Mouse (Mus musculus) CH12.LX (cell line): Measurements from ENCODE around the gene Slc9a9. TPM values are rescaled to one million over a fixed set of nuclear protein-coding genes. Genes with fewer than 3 reads are reported as not detected.

Experiments used
- DNase-seq: peaks from one replicate; pipeline ENCODE4 v3.0.0-alpha.2; 2013; ENCODE audit errors: extremely low read depth
- H3K27ac ChIP-seq: 2 replicates; pipeline ENCODE4 v1.5.1; 2012; ENCODE audit warnings: low read depth, mild to moderate bottlenecking, control low read depth, moderate library complexity; ENCODE audit not compliant: insufficient read depth
- H3K27me3 ChIP-seq: replicated peaks from 2 replicates; pipeline ENCODE3; 2012; ENCODE audit warnings: inconsistent platforms
- H3K36me3 ChIP-seq, 2 experiments: replicated peaks in 1 of 2; 2 replicates each; pipeline versions ENCODE3 to v1.6.1; 2012; ENCODE audit warnings: inconsistent platforms in 1 of 2, low read length in 1 of 2, mild to moderate bottlenecking in 1 of 2, mixed read lengths in 1 of 2, moderate library complexity in 1 of 2; ENCODE audit not compliant: control insufficient read depth in 1 of 2, insufficient read depth in 1 of 2
- H3K4me1 ChIP-seq, 2 experiments: 2 replicates each; pipeline ENCODE4 v1.6.1; 2012; ENCODE audit warnings: inconsistent platforms in 1 of 2, moderate library complexity in 1 of 2; ENCODE audit not compliant: insufficient read depth in 2 of 2, control insufficient read depth in 1 of 2
- H3K4me2 ChIP-seq: 2 replicates; pipeline ENCODE4 v1.6.1; 2012; ENCODE audit warnings: low read depth, mild to moderate bottlenecking, control low read depth; ENCODE audit not compliant: poor library complexity, insufficient read depth, severe bottlenecking
- H3K4me3 ChIP-seq, 3 experiments: fragments of 150-350 bp in 1 of 3; sonication (generic) in 1 of 3; replicated peaks in 1 of 3; 2 replicates each; pipeline versions ENCODE3 to v1.5.1; 2011 to 2012; ENCODE audit warnings: low read depth in 2 of 3, low read length in 2 of 3, mild to moderate bottlenecking in 2 of 3, moderate library complexity in 2 of 3, control low read depth in 1 of 3, improper control_type of control experiment in 1 of 3, inconsistent platforms in 1 of 3, mixed read lengths in 1 of 3; ENCODE audit not compliant: poor library complexity in 1 of 3
- H3K79me2 ChIP-seq: replicated peaks from 2 replicates; pipeline ENCODE4 v1.6.1; 2012; ENCODE audit warnings: mild to moderate bottlenecking, moderate library complexity; ENCODE audit not compliant: control insufficient read depth, poor library complexity, insufficient read depth, severe bottlenecking; ENCODE audit errors: extremely low read depth
- H3K9ac ChIP-seq: 2 replicates; pipeline ENCODE4 v1.6.1; 2012; ENCODE audit warnings: low read depth, mild to moderate bottlenecking, control low read depth, moderate library complexity; ENCODE audit not compliant: insufficient read depth
- H3K9me3 ChIP-seq: replicated peaks from 2 replicates; pipeline ENCODE3; 2012; ENCODE audit warnings: low read length, inconsistent platforms, mixed read lengths
- BHLHE40 ChIP-seq: IDR thresholded peaks from 2 replicates; pipeline ENCODE4 v1.6.1; 2011; ENCODE audit warnings: mild to moderate bottlenecking, low read depth, low read length, improper control_type of control experiment
- CHD2 ChIP-seq: IDR thresholded peaks from 2 replicates; pipeline ENCODE4 v1.6.1; 2011; ENCODE audit warnings: low read length, improper control_type of control experiment
- E2F4 ChIP-seq: IDR thresholded peaks from 2 replicates; pipeline ENCODE4 v1.6.1; 2011; ENCODE audit warnings: low read depth, low read length, improper control_type of control experiment; ENCODE audit not compliant: insufficient replicate concordance
- ELF1 ChIP-seq: IDR thresholded peaks from 2 replicates; pipeline ENCODE4 v1.6.1; 2014; ENCODE audit warnings: low read depth, mild to moderate bottlenecking, inconsistent platforms, low read length, improper control_type of control experiment
- ETS1 ChIP-seq: conservative IDR thresholded peaks from 2 replicates; pipeline ENCODE4 v1.6.1; 2012; ENCODE audit warnings: low read depth, mild to moderate bottlenecking, inconsistent platforms, low read length, improper control_type of control experiment, moderate library complexity
- GABPA ChIP-seq: IDR thresholded peaks from 2 replicates; pipeline ENCODE4 v1.6.1; 2012; ENCODE audit warnings: low read depth, low read length, improper control_type of control experiment, inconsistent platforms; ENCODE audit not compliant: insufficient replicate concordance
- HCFC1 ChIP-seq: IDR thresholded peaks from 2 replicates; pipeline ENCODE4 v1.6.1; 2012; ENCODE audit warnings: low read depth, mild to moderate bottlenecking, inconsistent platforms, low read length, improper control_type of control experiment
- JUN ChIP-seq: IDR thresholded peaks from 2 replicates; pipeline ENCODE4 v1.6.1; 2011; ENCODE audit warnings: low read depth, mild to moderate bottlenecking, low read length, improper control_type of control experiment, moderate library complexity; ENCODE audit not compliant: insufficient read depth
- JUND ChIP-seq: conservative IDR thresholded peaks from 2 replicates; pipeline ENCODE4 v1.6.1; 2011; ENCODE audit warnings: low read depth, low read length, improper control_type of control experiment
- KAT2A ChIP-seq: IDR thresholded peaks from 2 replicates; pipeline ENCODE4 v1.6.1; 2012; ENCODE audit warnings: low read length, improper control_type of control experiment, inconsistent platforms; ENCODE audit not compliant: insufficient replicate concordance
- MAFK ChIP-seq: IDR thresholded peaks from 2 replicates; pipeline ENCODE4 v1.6.1; 2011; ENCODE audit warnings: low read length, improper control_type of control experiment; ENCODE audit not compliant: insufficient replicate concordance
- MXI1 ChIP-seq: IDR thresholded peaks from 2 replicates; pipeline ENCODE4 v1.6.1; 2011; ENCODE audit warnings: mild to moderate bottlenecking, low read depth, low read length, improper control_type of control experiment
- NRF1 ChIP-seq: IDR thresholded peaks from 2 replicates; pipeline ENCODE4 v1.6.1; 2014; ENCODE audit warnings: low read depth, mild to moderate bottlenecking, inconsistent platforms, low read length, improper control_type of control experiment, moderate library complexity
- POLR2AphosphoS2 ChIP-seq: IDR thresholded peaks from 2 replicates; pipeline ENCODE4 v1.6.1; 2011; ENCODE audit warnings: low read depth, low read length, improper control_type of control experiment
- RCOR1 ChIP-seq: conservative IDR thresholded peaks from 2 replicates; pipeline ENCODE4 v1.6.1; 2012; ENCODE audit warnings: low read depth, mild to moderate bottlenecking, inconsistent platforms, low read length, improper control_type of control experiment
- SIN3A ChIP-seq: IDR thresholded peaks from 2 replicates; pipeline ENCODE4 v1.6.1; 2012; ENCODE audit warnings: low read length, improper control_type of control experiment, inconsistent platforms
- SMC3 ChIP-seq: IDR thresholded peaks from 2 replicates; pipeline ENCODE4 v1.6.1; 2011; ENCODE audit warnings: low read depth, low read length, improper control_type of control experiment
- TBP ChIP-seq: conservative IDR thresholded peaks from 2 replicates; pipeline ENCODE4 v1.6.1; 2011; ENCODE audit warnings: low read depth, low read length, improper control_type of control experiment
- UBTF ChIP-seq: IDR thresholded peaks from 2 replicates; pipeline ENCODE4 v1.6.1; 2012; ENCODE audit warnings: low read depth, mild to moderate bottlenecking, inconsistent platforms, low read length, improper control_type of control experiment, moderate library complexity
- USF1 ChIP-seq: IDR thresholded peaks from 2 replicates; pipeline ENCODE4 v1.6.1; 2014; ENCODE audit warnings: low read depth, mild to moderate bottlenecking, inconsistent platforms, low read length, improper control_type of control experiment
- USF2 ChIP-seq: conservative IDR thresholded peaks from 2 replicates; pipeline ENCODE4 v1.6.1; 2011; ENCODE audit warnings: low read depth, low read length, improper control_type of control experiment
- ZKSCAN1 ChIP-seq: IDR thresholded peaks from 2 replicates; pipeline ENCODE4 v1.6.1; 2012; ENCODE audit warnings: low read depth, inconsistent platforms, low read length, improper control_type of control experiment, borderline replicate concordance
- ZMIZ1 ChIP-seq: IDR thresholded peaks from 2 replicates; pipeline ENCODE4 v1.6.1; 2012; ENCODE audit warnings: low read depth, mild to moderate bottlenecking, inconsistent platforms, low read length, improper control_type of control experiment
- dilution Hi-C: fragments of 300-500 bp; cut with MboI; formaldehyde crosslinking; loops from 2 replicates; pipeline ENCODE4 v1.14.3; 2020; ENCODE audit warnings: low sequenced_read_pairs; ENCODE audit not compliant: extremely low pct_unique_long_range_greater_than_20kb, extremely low pct_ligation_motif_present
- in situ Hi-C: fragments of 300-500 bp; cut with MboI; formaldehyde crosslinking; loops from 3 replicates; pipeline ENCODE4 v1.14.3; 2019; ENCODE audit warnings: low sequenced_read_pairs, low pct_ligation_motif_present, low pct_unique_long_range_greater_than_20kb, mixed read lengths
- polyA plus RNA-seq: library from polyadenylated mRNA; unstranded; fragments of >175 nt; gene quantifications from 2 replicates; pipeline ENCODE4 v1.2.1, GENCODE M21; 2012; ENCODE audit warnings: low read depth; ENCODE audit not compliant: insufficient read length
- total RNA-seq, 2 experiments: library from RNA; depleted of rRNA; stranded (reverse); fragments of 300-350 nt in 1 of 2; fragments of >200 nt in 1 of 2; gene quantifications; 2 replicates each; pipeline ENCODE4 v1.2.3; 2012 to 2014

The Slc9a9 gene
- total and polyA plus RNA-seq, 3 experiments, result not detected

GRCm38 (mm10) chr9:95229147-95229546 is 559.4 kb downstream of the Slc9a9 start:
- in situ Hi-C loops (no loop called here), dilution Hi-C loops (no loop called here)
- Histone ChIP-seq H3K27ac (no peak overlapping the region), H3K36me3 (no peaks in the 10 kb centered on the region), H3K9me3 (peaks cover 10% of the 10 kb centered on the region), H3K4me3 (no peak overlapping the region), H3K4me2 (no peak overlapping the region), H3K79me2 (no peaks in the 10 kb centered on the region), H3K27me3 (no peaks in the 10 kb centered on the region), H3K9ac (no peak overlapping the region), H3K4me1 (no peaks in the 10 kb centered on the region)
- TF ChIP-seq BHLHE40 (no peak), TBP (no peak), UBTF (no peak), KAT2A (no peak), ELF1 (no peak), JUND (no peak), E2F4 (no peak), HCFC1 (no peak), USF1 (no peak), GABPA (no peak), NRF1 (no peak), SIN3A (no peak)
- DNase-seq, result no peak

GRCm38 (mm10) chr9:95239900-95240299 is 570.2 kb downstream of the Slc9a9 start:
- H3K4me3 ChIP-seq, result no peak overlapping the region
- no peaks in the 10 kb centered on the region for H3K79me2 ChIP-seq
- H3K4me1 ChIP-seq, result no peaks in the 10 kb centered on the region
- in situ Hi-C loops, result no loop called here
- no peak for DNase-seq
- dilution Hi-C loops, result no loop called here
- no peak overlapping the region for H3K9ac ChIP-seq
- H3K27me3 ChIP-seq, result no peaks in the 10 kb centered on the region
- no peaks in the 10 kb centered on the region for H3K36me3 ChIP-seq
- H3K4me2 ChIP-seq, result no peak overlapping the region
- H3K9me3 ChIP-seq, result peaks cover 8% of the 10 kb centered on the region
- no peak for TF ChIP-seq ZMIZ1
- no peak for TF ChIP-seq ZKSCAN1
- no peak for TF ChIP-seq TBP
- TF ChIP-seq BHLHE40, result no peak
- TF ChIP-seq JUN, result no peak
- no peak for TF ChIP-seq MAFK
- TF ChIP-seq KAT2A, result no peak
- TF ChIP-seq CHD2, result no peak
- no peak for TF ChIP-seq POLR2AphosphoS2
- TF ChIP-seq MXI1, result no peak
- no peak for TF ChIP-seq ELF1
- no peak for TF ChIP-seq ETS1
- TF ChIP-seq USF2, result no peak
- TF ChIP-seq RCOR1, result no peak
- no peak for TF ChIP-seq SMC3
- no peak overlapping the region for H3K27ac ChIP-seq
